Mouse (Mus musculus) cortical plate, adult 2 months (tissue): ENCODE data around the gene Med12l.

Experiments
- CTCF ChIP-seq: fragments of 200-500 bp; IDR thresholded peaks from 2 replicates; pipeline ENCODE4 v1.5.1; 2011; ENCODE audit warnings: mild to moderate bottlenecking, control low read depth, low read length; ENCODE audit not compliant: insufficient read depth; ENCODE audit errors: extremely low read depth
- POLR2A ChIP-seq: fragments of 200-500 bp; IDR thresholded peaks from 2 replicates; pipeline ENCODE4 v1.6.1; 2011; ENCODE audit warnings: mild to moderate bottlenecking, low read length, control low read depth; ENCODE audit not compliant: insufficient read depth; ENCODE audit errors: extremely low read depth

DNA sequence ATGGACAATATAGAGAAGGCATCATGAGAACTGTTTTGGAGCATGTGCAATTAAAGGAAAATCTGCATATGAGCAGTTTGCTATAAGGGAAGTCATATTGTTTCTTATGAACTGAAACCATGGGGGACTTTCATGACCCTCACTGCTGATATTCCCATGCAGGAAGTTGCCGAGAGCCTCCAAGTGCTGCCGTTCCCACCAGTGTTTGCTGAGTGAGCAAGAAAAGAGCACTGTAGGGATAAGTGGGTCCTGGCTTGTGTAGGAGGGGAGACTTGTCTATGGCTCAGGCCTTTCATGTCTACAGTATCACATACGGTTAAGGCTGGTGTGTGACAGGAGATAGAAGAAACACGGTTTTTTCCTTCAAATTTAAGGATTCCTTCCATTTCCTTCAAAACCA, 180.0 kb downstream of the Med12l start:
- no peak for TF ChIP-seq CTCF
- TF ChIP-seq POLR2A: no peak
